Mouse (Mus musculus) myocyte (in vitro differentiated cells): Measurements from ENCODE around the gene BC016579. TPM values are rescaled to one million over a fixed set of nuclear protein-coding genes. Genes with fewer than 3 reads are reported as not detected.
A peak's percentile ranks its signal among the peaks of the same experiment; 100 is the strongest.

Source experiments
- H3K27me3 ChIP-seq: one replicate; pipeline ENCODE4 v1.6.1; 2011; ENCODE audit not compliant: control insufficient read depth, insufficient read depth, insufficient read length
- H3K36me3 ChIP-seq: one replicate; pipeline ENCODE4 v1.6.1; 2011; ENCODE audit not compliant: control insufficient read depth, insufficient read depth
- H3K4me2 ChIP-seq: one replicate; pipeline ENCODE4 v1.6.1; 2011; ENCODE audit warnings: low read depth, control low read depth
- H3K4me3 ChIP-seq: one replicate; pipeline ENCODE4 v1.5.1; 2011; ENCODE audit warnings: mild to moderate bottlenecking, control low read depth, moderate library complexity
- H3K79me2 ChIP-seq: one replicate; pipeline ENCODE4 v1.6.1; 2011; ENCODE audit not compliant: control insufficient read depth, insufficient read depth
- H3ac ChIP-seq: one replicate; pipeline ENCODE4 v1.6.1; 2011; ENCODE audit not compliant: control insufficient read depth, insufficient read length
- CEBPB ChIP-seq: IDR thresholded peaks from 2 replicates; pipeline ENCODE4 v1.6.1; 2011; ENCODE audit warnings: mild to moderate bottlenecking, moderate library complexity; ENCODE audit not compliant: poor library complexity, insufficient read depth, severe bottlenecking
- E2F4 ChIP-seq: IDR thresholded peaks from one replicate; pipeline ENCODE4 v1.6.1; 2011; ENCODE audit warnings: mild to moderate bottlenecking, control low read depth, moderate library complexity; ENCODE audit not compliant: insufficient read depth
- MAX ChIP-seq: IDR thresholded peaks from one replicate; pipeline ENCODE4 v1.6.1; 2011; ENCODE audit warnings: low read depth, mild to moderate bottlenecking, control low read depth
- MYOD1 ChIP-seq, 3 experiments: IDR thresholded peaks; one replicate each; pipeline ENCODE4 v1.6.1; 2011; ENCODE audit warnings: control low read depth in 2 of 3, low read depth in 2 of 3, mild to moderate bottlenecking in 2 of 3, moderate library complexity in 1 of 3; ENCODE audit not compliant: insufficient read length in 2 of 3, control insufficient read depth in 1 of 3
- MYOG ChIP-seq, 3 experiments: IDR thresholded peaks; one replicate each; pipeline ENCODE4 v1.6.1; 2011; ENCODE audit warnings: control low read depth in 2 of 3, low read depth in 2 of 3, mild to moderate bottlenecking in 2 of 3; ENCODE audit not compliant: insufficient read length in 2 of 3, control insufficient read depth in 1 of 3, insufficient read depth in 1 of 3
- POLR2A ChIP-seq: IDR thresholded peaks from one replicate; pipeline ENCODE4 v1.6.1; 2011; ENCODE audit warnings: low read depth, mild to moderate bottlenecking, control low read depth, moderate library complexity; ENCODE audit not compliant: insufficient read length
- POLR2AphosphoS2 ChIP-seq: IDR thresholded peaks from one replicate; pipeline ENCODE4 v1.6.1; 2011; ENCODE audit warnings: low read depth, control low read depth; ENCODE audit not compliant: insufficient read length
- REST ChIP-seq: IDR thresholded peaks from one replicate; pipeline ENCODE4 v1.6.1; 2011; ENCODE audit warnings: mild to moderate bottlenecking, control low read depth, moderate library complexity; ENCODE audit not compliant: insufficient read depth, insufficient read length
- SRF ChIP-seq: IDR thresholded peaks from one replicate; pipeline ENCODE4 v1.6.1; 2011; ENCODE audit warnings: low read depth; ENCODE audit not compliant: control insufficient read depth, insufficient read length
- TCF12 ChIP-seq: IDR thresholded peaks from one replicate; pipeline ENCODE4 v1.6.1; 2011; ENCODE audit warnings: mild to moderate bottlenecking, control low read depth; ENCODE audit not compliant: poor library complexity, insufficient read depth, severe bottlenecking
- TCF3 ChIP-seq: IDR thresholded peaks from one replicate; pipeline ENCODE4 v1.6.1; 2011; ENCODE audit warnings: low read depth, control low read depth; ENCODE audit not compliant: insufficient read length
- USF1 ChIP-seq: IDR thresholded peaks from one replicate; pipeline ENCODE4 v1.6.1; 2011; ENCODE audit warnings: low read depth, mild to moderate bottlenecking, control low read depth, moderate library complexity
- polyA plus RNA-seq: library from polyadenylated mRNA; unstranded; fragments of >200 nt; fragmentation: generic; extraction: Trizol; gene quantifications from one replicate; pipeline ENCODE4 v1.2.1, GENCODE M21; 2012; ENCODE audit warnings: missing spikeins

BC016579 gene
- polyA plus RNA-seq, 1 experiment, result not detected

- Histone ChIP-seq H3K27me3 (no peaks in the 10 kb centered on the region), H3K79me2 (no peaks in the 10 kb centered on the region), H3K36me3 (no peaks in the 10 kb centered on the region), H3K4me2 (peak overlapping the region; percentile 36), H3ac (no peak overlapping the region), H3K4me3 (no peak overlapping the region)
- no peak for TF ChIP-seq USF1
- TF ChIP-seq CEBPB, result peak; percentile 54; the same call in 1 of the 2 replicates
- no peak for TF ChIP-seq POLR2AphosphoS2
- TF ChIP-seq TCF12, result no peak
- TF ChIP-seq SRF, result no peak
- no peak for TF ChIP-seq REST
- no peak for TF ChIP-seq TCF3
- TF ChIP-seq POLR2A, result no peak
- TF ChIP-seq E2F4, result no peak
- TF ChIP-seq MYOG (IDR thresholded peaks at IDR 0.05; ENCODE audit: control insufficient read depth in 1 of 3, insufficient read depth in 1 of 3, insufficient read length in 2 of 3, low read depth in 2 of 3), result peak in 2 of 3 experiments; percentile 22 to 33
- peak in 1 of 3 experiments; percentile 77 for TF ChIP-seq MYOD1 (IDR thresholded peaks at IDR 0.05; ENCODE audit: control insufficient read depth in 1 of 3, insufficient read length in 2 of 3, low read depth in 2 of 3)
- no peak for TF ChIP-seq MAX
Observed at GRCm38 (mm10) chr16:45644380-45644779, 9.5 kb downstream of the BC016579 start.

GRCm38 (mm10) chr16:45643944-45644343 lies 9.9 kb downstream of the BC016579 start:
- peak overlapping the region; percentile 32 for H3K4me2 ChIP-seq
- TF ChIP-seq USF1 (no peak), TCF3 (no peak)
- H3K79me2 ChIP-seq, result no peaks in the 10 kb centered on the region
- no peaks in the 10 kb centered on the region for H3K27me3 ChIP-seq
- H3K36me3 ChIP-seq, result no peaks in the 10 kb centered on the region
- no peak overlapping the region for H3ac ChIP-seq
- H3K4me3 ChIP-seq, result no peak overlapping the region

GRCm38 (mm10) chr16:45641301-45641700 lies 12.6 kb downstream of the BC016579 start:
- no peak overlapping the region for H3K4me2 ChIP-seq
- no peak overlapping the region for H3ac ChIP-seq
- no peak for TF ChIP-seq SRF
- TF ChIP-seq POLR2AphosphoS2, result no peak
- TF ChIP-seq CEBPB, result no peak
- TF ChIP-seq MYOD1 (IDR thresholded peaks at IDR 0.05; ENCODE audit: control insufficient read depth in 1 of 3, insufficient read length in 2 of 3, low read depth in 2 of 3), result no peak
- TF ChIP-seq E2F4, result no peak
- TF ChIP-seq TCF12, result no peak
- no peak for TF ChIP-seq REST
- no peak for TF ChIP-seq USF1
- no peak for TF ChIP-seq POLR2A
- no peak for TF ChIP-seq MAX
- no peak for TF ChIP-seq MYOG (IDR thresholded peaks at IDR 0.05; ENCODE audit: control insufficient read depth in 1 of 3, insufficient read depth in 1 of 3, insufficient read length in 2 of 3, low read depth in 2 of 3)
- no peak for TF ChIP-seq TCF3
- no peak overlapping the region for H3K4me3 ChIP-seq
- H3K36me3 ChIP-seq, result no peaks in the 10 kb centered on the region
- H3K27me3 ChIP-seq, result no peaks in the 10 kb centered on the region
- no peaks in the 10 kb centered on the region for H3K79me2 ChIP-seq

GRCm38 (mm10) chr16:45640070-45640762 lies 13.7 kb downstream of the BC016579 start:
- TF ChIP-seq MYOG (IDR thresholded peaks at IDR 0.05; ENCODE audit: control insufficient read depth in 1 of 3, insufficient read depth in 1 of 3, insufficient read length in 2 of 3, low read depth in 2 of 3), result no peak
- TF ChIP-seq SRF, result no peak
- no peak for TF ChIP-seq TCF12
- no peak for TF ChIP-seq USF1
- TF ChIP-seq MAX, result no peak
- TF ChIP-seq CEBPB, result no peak
- no peak for TF ChIP-seq POLR2A
- TF ChIP-seq MYOD1 (IDR thresholded peaks at IDR 0.05; ENCODE audit: control insufficient read depth in 1 of 3, insufficient read length in 2 of 3, low read depth in 2 of 3), result no peak
- TF ChIP-seq E2F4, result no peak
- no peak for TF ChIP-seq POLR2AphosphoS2
- no peak for TF ChIP-seq REST
- TF ChIP-seq TCF3, result no peak
- Histone ChIP-seq H3K79me2 (no peaks in the 10 kb centered on the region), H3K4me3 (no peak overlapping the region), H3K27me3 (no peaks in the 10 kb centered on the region), H3K4me2 (no peak overlapping the region), H3ac (no peak overlapping the region), H3K36me3 (no peaks in the 10 kb centered on the region)

GRCm38 (mm10) chr16:45635826-45636225 lies 18.0 kb downstream of the BC016579 start:
- Histone ChIP-seq H3K36me3 (no peaks in the 10 kb centered on the region), H3K79me2 (no peaks in the 10 kb centered on the region), H3K4me3 (no peak overlapping the region), H3K4me2 (no peak overlapping the region), H3K27me3 (no peaks in the 10 kb centered on the region), H3ac (no peak overlapping the region)
- TF ChIP-seq MAX, result no peak
- TF ChIP-seq REST, result no peak
- no peak for TF ChIP-seq MYOG (IDR thresholded peaks at IDR 0.05; ENCODE audit: control insufficient read depth in 1 of 3, insufficient read depth in 1 of 3, insufficient read length in 2 of 3, low read depth in 2 of 3)
- TF ChIP-seq TCF3, result no peak
- no peak for TF ChIP-seq USF1
- TF ChIP-seq MYOD1 (IDR thresholded peaks at IDR 0.05; ENCODE audit: control insufficient read depth in 1 of 3, insufficient read length in 2 of 3, low read depth in 2 of 3), result no peak
- no peak for TF ChIP-seq TCF12
- no peak for TF ChIP-seq POLR2A
- TF ChIP-seq POLR2AphosphoS2, result no peak
- no peak for TF ChIP-seq SRF
- no peak for TF ChIP-seq CEBPB
- no peak for TF ChIP-seq E2F4
